ENCODE assay signal across 32 mouse cellular contexts in the genomic region with DNA sequence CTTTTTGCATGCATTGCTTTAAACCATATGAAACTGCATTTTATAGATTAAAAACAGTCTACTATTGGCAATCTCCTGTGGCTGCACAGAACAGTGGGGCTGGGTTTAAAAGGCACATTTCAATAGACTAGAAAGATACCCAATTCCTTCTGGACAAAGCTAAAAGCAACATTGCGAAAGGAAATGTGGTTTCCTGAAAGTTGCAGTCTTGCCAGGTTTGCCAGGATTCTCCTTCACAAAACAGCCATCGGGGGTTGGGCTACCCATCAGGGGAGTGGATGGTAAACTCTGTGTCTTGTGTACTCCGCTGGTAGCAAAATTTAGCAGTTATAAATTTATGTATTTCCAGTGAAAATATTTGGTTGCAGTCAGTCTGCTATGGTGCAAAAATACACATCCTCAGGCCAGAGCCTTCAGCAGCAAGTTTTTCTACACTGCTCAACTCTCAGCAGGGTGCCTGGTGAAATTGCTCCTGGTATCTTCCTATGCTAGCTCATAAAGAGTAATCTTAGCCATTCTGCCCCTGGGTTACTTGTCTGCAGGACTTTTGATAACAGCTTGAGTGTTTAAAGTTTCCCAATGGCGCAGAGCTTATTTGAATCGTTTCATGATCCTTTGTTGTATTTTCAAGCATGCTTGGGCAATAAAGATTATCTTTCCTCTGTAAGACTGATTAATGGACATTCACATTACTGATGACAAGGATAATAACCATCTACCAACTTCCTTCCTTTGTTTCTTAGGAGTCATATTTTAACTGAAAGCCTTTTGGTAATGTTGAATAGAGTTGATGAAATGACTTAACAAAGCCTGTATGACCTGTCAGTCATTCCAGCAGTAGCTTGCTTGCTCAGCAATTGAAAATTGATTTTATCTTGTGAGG.
DNase-seq lines count a peak whose midpoint lies in the region; ATAC-seq lines count a peak whose summit lies in the region.
"Had no signal": no experiment of that assay in that cellular context is flagged by ENCODE, and none has a peak within 500 bp of the region (broad histone marks: within the 10 kb centered on the region; RNA-seq: fewer than 3 reads in every experiment).

No protein-coding gene starts in this region.

- H3K9ac ChIP-seq in midbrain, embryonic 15.5 days, result no peak overlapping the region
- H3K9ac ChIP-seq in midbrain, embryonic 16.5 days (ENCODE audit: low read depth, low read length), result no peak overlapping the region
- no peak overlapping the region for H3K9ac ChIP-seq in embryonic facial prominence, embryonic 12.5 days
- H3K9ac ChIP-seq: embryonic facial prominence, embryonic 13.5 days; forebrain, embryonic 12.5 days; forebrain, postnatal 0 days; heart, embryonic 15.5 days; kidney, embryonic 15.5 days; liver, embryonic 12.5 days; liver, postnatal 0 days; neural tube, embryonic 15.5 days had no signal

- peak; percentile 56 for ATAC-seq in midbrain, embryonic 15.5 days (replicated peaks)
- no peak for ATAC-seq in midbrain, embryonic 16.5 days
- ATAC-seq in embryonic facial prominence, embryonic 12.5 days (ENCODE audit: insufficient number of reproducible peaks, insufficient read depth, low FRiP score, low TSS enrichment), result 0 out of 2 replicates have a peak, but pooled peaks have one; percentile 47
- ATAC-seq: forebrain, postnatal 0 days; hindbrain, embryonic 16.5 days; liver, embryonic 12.5 days; liver, postnatal 0 days; lung, postnatal 0 days had no signal

- DNase-seq in embryo, embryonic 11 days, result peak; percentile 6
- no peak for DNase-seq in embryo, embryonic 10 days (ENCODE audit: low spot score)
- peak; percentile 7 for DNase-seq in retina, postnatal 1 day
- no peak for DNase-seq in frontal cortex, postnatal 25 days (ENCODE audit: low spot score in 2 of 2)
- DNase-seq in gastrocnemius, postnatal 14 days, result no peak
- DNase-seq: adrenal gland, postnatal 10 days; cerebellum, adult 8-10 months; cerebellum, postnatal 36 days; forebrain, postnatal 0 days; gastrocnemius, postnatal 25 days; heart, adult 11 months; kidney, adult 18-20 months; kidney, postnatal 4 days; layer of hippocampus, postnatal 36 days; left cerebral cortex, postnatal 4 days; liver, postnatal 0 days; thymus, adult 2 months; thymus, postnatal 36 days had no signal

- no peak overlapping the region for H3K4me3 ChIP-seq in midbrain, embryonic 15.5 days
- H3K4me3 ChIP-seq in midbrain, embryonic 16.5 days (ENCODE audit: low read depth, low read length), result no peak overlapping the region
- H3K4me3 ChIP-seq in embryonic facial prominence, embryonic 12.5 days, result no peak overlapping the region
- H3K4me3 ChIP-seq: embryonic facial prominence, embryonic 13.5 days; erythroblast, embryonic 14.5 days; forebrain, embryonic 12.5 days; heart, embryonic 10.5 days; heart, embryonic 15.5 days; kidney, embryonic 15.5 days; liver, embryonic 12.5 days; neural tube, embryonic 15.5 days had no signal

- no peak overlapping the region for H3K4me2 ChIP-seq in midbrain, embryonic 15.5 days
- no peak overlapping the region for H3K4me2 ChIP-seq in midbrain, embryonic 16.5 days (ENCODE audit: low read length)
- H3K4me2 ChIP-seq in embryonic facial prominence, embryonic 12.5 days (replicated peaks), result no peak overlapping the region
- H3K4me2 ChIP-seq: embryonic facial prominence, embryonic 13.5 days; forebrain, embryonic 12.5 days; heart, embryonic 15.5 days; kidney, embryonic 15.5 days; liver, embryonic 12.5 days; neural tube, embryonic 15.5 days had no signal

- H3K27ac ChIP-seq in midbrain, embryonic 15.5 days, result no peak overlapping the region
- H3K27ac ChIP-seq in midbrain, embryonic 16.5 days (ENCODE audit: low read length), result no peak overlapping the region
- no peak overlapping the region for H3K27ac ChIP-seq in embryonic facial prominence, embryonic 12.5 days
- H3K27ac ChIP-seq: embryonic facial prominence, embryonic 13.5 days; forebrain, embryonic 12.5 days; heart, embryonic 10.5 days; heart, embryonic 15.5 days; kidney, embryonic 15.5 days; liver, embryonic 12.5 days; macrophage; neural tube, embryonic 15.5 days had no signal

- H3K4me1 ChIP-seq in midbrain, embryonic 15.5 days, result no peaks in the 10 kb centered on the region
- H3K4me1 ChIP-seq in midbrain, embryonic 16.5 days (ENCODE audit: control insufficient read depth, insufficient read depth, low read length), result no peaks in the 10 kb centered on the region
- peaks cover 4% of the 10 kb centered on the region; the same call in 1 of the 2 replicates for H3K4me1 ChIP-seq in embryonic facial prominence, embryonic 12.5 days
- H3K4me1 ChIP-seq: forebrain, embryonic 12.5 days; heart, embryonic 10.5 days; heart, embryonic 15.5 days; kidney, embryonic 15.5 days; liver, embryonic 12.5 days; neural tube, embryonic 15.5 days had no signal

- 71% methylated on average over 5 of the region's 5 CpGs for WGBS in midbrain, embryonic 15.5 days
- WGBS in midbrain, embryonic 16.5 days, result 69% methylated on average over 5 of the region's 5 CpGs
- 66% methylated on average over 5 of the region's 5 CpGs for WGBS in embryonic facial prominence, embryonic 12.5 days

- intact Hi-C loops in gastrocnemius, postnatal 14 days (cut with DNase I; ENCODE audit: low total_unique reads), result no loop called here

- no peaks in the 10 kb centered on the region for H3K9me3 ChIP-seq in midbrain, embryonic 15.5 days
- H3K9me3 ChIP-seq in midbrain, embryonic 16.5 days (replicated peaks; ENCODE audit: control insufficient read depth, low read length, poor library complexity, severe bottlenecking), result no peaks in the 10 kb centered on the region
- no peaks in the 10 kb centered on the region for H3K9me3 ChIP-seq in embryonic facial prominence, embryonic 12.5 days
- H3K9me3 ChIP-seq: embryonic facial prominence, embryonic 13.5 days; forebrain, embryonic 12.5 days; heart, embryonic 10.5 days; heart, embryonic 15.5 days; kidney, embryonic 15.5 days; liver, embryonic 12.5 days; neural tube, embryonic 15.5 days had no signal

- no peaks in the 10 kb centered on the region for H3K27me3 ChIP-seq in midbrain, embryonic 15.5 days (replicated peaks)
- no peaks in the 10 kb centered on the region for H3K27me3 ChIP-seq in midbrain, embryonic 16.5 days (ENCODE audit: control insufficient read depth, insufficient read depth, low read depth, low read length)
- H3K27me3 ChIP-seq in embryonic facial prominence, embryonic 12.5 days, result no peaks in the 10 kb centered on the region
- H3K27me3 ChIP-seq: embryonic facial prominence, embryonic 13.5 days; forebrain, embryonic 12.5 days; heart, embryonic 15.5 days; kidney, embryonic 15.5 days; liver, embryonic 12.5 days; neural tube, embryonic 15.5 days had no signal

- H3K36me3 ChIP-seq in midbrain, embryonic 15.5 days (replicated peaks), result no peaks in the 10 kb centered on the region
- H3K36me3 ChIP-seq in midbrain, embryonic 16.5 days (ENCODE audit: control insufficient read depth, insufficient read depth, low read length), result no peaks in the 10 kb centered on the region
- no peaks in the 10 kb centered on the region for H3K36me3 ChIP-seq in embryonic facial prominence, embryonic 12.5 days
- H3K36me3 ChIP-seq: embryonic facial prominence, embryonic 13.5 days; forebrain, embryonic 12.5 days; heart, embryonic 10.5 days; heart, embryonic 15.5 days; kidney, embryonic 15.5 days; liver, embryonic 12.5 days; neural tube, embryonic 15.5 days had no signal

Comparison
In these comparisons a context has a peak if more than half of its experiments do, and no peak if none do; other contexts are left out.
1. DNase-seq: peak in embryo, embryonic 11 days (single experiment) and retina, postnatal 1 day (single experiment); none in embryo, embryonic 10 days (single experiment), frontal cortex, postnatal 25 days (0 of 2) and gastrocnemius, postnatal 14 days (single experiment).